Mouse (Mus musculus) ES-Bruce4 (cell line): ENCODE data around the gene Mlycd.

Experiments
- CTCF ChIP-seq: IDR thresholded peaks from one replicate; pipeline ENCODE4 v1.8.1; 2011; ENCODE audit warnings: low read depth, low read length
- EP300 ChIP-seq: IDR thresholded peaks from 2 replicates; pipeline ENCODE4 v1.6.1; 2011; ENCODE audit warnings: low read depth, low read length; ENCODE audit not compliant: insufficient read depth
- POLR2A ChIP-seq: IDR thresholded peaks from one replicate; pipeline ENCODE4 v1.8.1; 2011; ENCODE audit warnings: low read length; ENCODE audit not compliant: insufficient read depth

- TF ChIP-seq CTCF, result peak; percentile 55
- TF ChIP-seq POLR2A, result no peak
- TF ChIP-seq EP300, result peak; percentile 58; the same call in 1 of the 2 replicates
Observed at GRCm38 (mm10) chr8:119440250-119440951, 45.7 kb downstream of the Mlycd start.
